Mouse (Mus musculus) left cerebral cortex, adult 9 months (tissue): ENCODE data around the gene Gm9964.
A peak's percentile ranks its signal among the peaks of the same experiment; 100 is the strongest.

Experiments used
- DNase-seq, 2 experiments: peaks; one replicate each; pipeline ENCODE4 v3.0.0; 2022; ENCODE audit warnings: low spot score in 2 of 2

Gm9964 gene

DNA sequence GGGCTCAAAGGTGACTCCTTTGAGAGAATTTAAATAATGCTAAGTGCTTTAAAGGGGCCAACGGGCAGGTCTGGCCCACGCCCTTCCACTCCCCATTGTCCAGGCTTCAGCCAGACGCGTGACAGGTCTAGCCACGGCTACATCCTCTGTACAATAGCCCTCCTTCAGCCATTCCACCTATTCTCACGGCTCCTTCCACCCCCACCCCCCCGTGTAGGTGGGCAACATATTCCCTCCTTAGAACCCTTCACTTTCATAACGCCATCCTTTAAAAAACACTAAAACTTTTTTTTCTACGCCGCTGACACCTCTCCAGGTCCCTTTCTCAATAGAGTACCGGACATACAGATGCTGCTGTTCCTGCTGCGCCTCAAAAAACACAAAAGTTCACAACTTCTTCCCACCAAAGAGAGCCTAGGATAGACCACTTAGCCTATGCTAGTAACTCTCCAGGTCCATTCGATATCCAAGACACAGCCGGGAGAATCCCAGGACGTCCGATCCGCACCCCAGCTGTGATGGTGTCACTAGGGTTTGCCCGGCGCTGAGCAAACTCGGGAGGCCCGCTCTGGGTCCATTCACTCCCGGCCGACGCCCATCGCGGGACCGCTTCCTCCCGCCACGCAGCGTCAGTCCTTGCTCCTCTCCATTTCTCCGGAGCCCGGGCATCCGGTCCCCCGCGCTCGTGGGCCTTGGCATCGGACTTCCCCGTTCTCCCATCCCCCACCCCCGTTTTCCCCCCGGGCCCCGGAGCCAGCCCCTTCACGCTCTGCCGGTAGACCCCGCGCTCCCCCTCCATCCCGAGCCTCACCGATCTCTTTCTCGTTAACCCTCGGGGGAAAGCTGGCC lies 42.9 kb downstream of the Gm9964 start:
- peak in 1 of 2 experiments; percentile 17 for DNase-seq

DNA sequence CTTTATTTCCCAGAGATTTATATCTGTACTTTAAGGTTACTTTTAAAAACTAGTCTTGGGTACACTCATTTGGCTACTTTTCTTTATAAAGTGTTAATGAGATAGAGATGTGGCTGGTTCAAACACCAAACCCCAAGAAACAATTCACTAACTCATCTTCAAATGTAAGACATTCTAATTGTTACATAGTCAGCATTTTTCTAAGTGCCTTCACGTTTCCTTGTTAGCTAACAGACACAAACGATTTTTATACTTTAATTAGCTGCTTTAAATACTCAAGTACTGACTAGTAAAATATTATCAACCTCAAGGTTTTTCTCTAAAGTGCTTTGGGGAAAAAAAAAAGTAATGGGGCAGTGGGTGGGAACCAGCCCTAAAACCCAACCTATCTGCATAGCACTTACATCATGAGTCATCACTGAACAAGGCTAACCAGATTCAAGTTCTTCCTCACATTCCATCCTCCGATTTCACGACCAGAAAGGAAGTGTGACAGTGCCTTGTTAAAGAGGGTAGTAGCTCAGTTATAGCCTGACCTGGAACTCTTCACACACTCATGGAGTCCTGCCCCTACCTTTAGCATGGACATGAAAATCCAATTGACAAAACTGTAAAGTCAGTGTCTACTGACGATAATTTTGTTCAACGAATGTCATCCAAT lies 43.7 kb downstream of the Gm9964 start:
- no peak for DNase-seq
